Mouse (Mus musculus): Measurements from ENCODE around the gene Vps26b. TPM values are rescaled to one million over a fixed set of nuclear protein-coding genes. Genes with fewer than 3 reads are reported as not detected.

The Vps26b gene
- polyA plus RNA-seq (2015; fragmentation: Nextera tagmentation; extraction: Ambion mirVana) = 37.7 and 39.8 TPM in 2 replicates

GRCm38 (mm10) chr9:27029828-27030762 lies at the start of gene Vps26b, which contains the start of gene Ncapd3:
Gene Vps26b (minus strand): TSS chr9:27030065.
Gene Ncapd3 (plus strand): TSS chr9:27030175.
- H3K36me3 ChIP-seq = peaks cover 8% of the 10 kb centered on the region; the same call in 1 of the 2 replicates
- H3K4me3 ChIP-seq = peak within 1 kb of the TSS; percentile 96
- H3K27me3 ChIP-seq = no peaks in the 10 kb centered on the region
- peak within 1 kb of the TSS; percentile 97 for H3K9ac ChIP-seq
- ATAC-seq (ENCODE audit: low FRiP score, low read depth) = peak; percentile 97
- no peaks in the 10 kb centered on the region for H3K9me3 ChIP-seq
- WGBS = under 1% methylated on average over 60 of the region's 80 CpGs
- peak within 1 kb of the TSS; percentile 96 for H3K4me2 ChIP-seq (replicated peaks)
- H3K4me1 ChIP-seq = peaks cover 45% of the 10 kb centered on the region
- H3K27ac ChIP-seq = peak within 1 kb of the TSS; percentile 87

GRCm38 (mm10) chr9:27075812-27076211 lies 45.9 kb upstream of the Vps26b start:
- no peak for ATAC-seq (ENCODE audit: low FRiP score, low read depth)
- Histone ChIP-seq H3K4me3 (no peak overlapping the region), H3K9me3 (no peaks in the 10 kb centered on the region), H3K27ac (no peak overlapping the region), H3K4me2 (replicated peaks) (no peak overlapping the region), H3K4me1 (no peaks in the 10 kb centered on the region), H3K36me3 (peaks cover 77% of the 10 kb centered on the region), H3K9ac (no peak overlapping the region), H3K27me3 (no peaks in the 10 kb centered on the region)

DNA sequence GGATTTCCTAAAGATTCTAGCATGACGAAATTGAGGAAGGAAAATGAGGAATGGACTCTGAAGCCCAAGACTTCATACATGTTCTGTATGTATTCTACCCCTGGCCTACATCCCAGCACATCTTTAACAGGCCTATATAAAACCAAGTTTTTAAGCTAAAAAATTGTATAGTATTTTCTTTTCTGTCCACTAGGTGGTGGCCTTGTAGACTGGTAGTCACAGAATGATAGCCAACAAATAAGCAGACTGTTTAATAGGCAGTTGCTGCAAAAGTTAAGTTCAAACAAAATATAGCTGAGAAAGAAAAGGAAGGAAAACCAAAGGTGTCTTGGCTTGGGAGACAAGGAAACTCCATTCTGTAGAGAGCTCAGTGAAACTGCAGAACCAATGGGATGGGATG lies 44.8 kb upstream of the Vps26b start:
- Histone ChIP-seq H3K4me3 (no peak overlapping the region), H3K36me3 (peaks cover 78% of the 10 kb centered on the region), H3K4me2 (replicated peaks) (no peak overlapping the region), H3K27ac (no peak overlapping the region), H3K9ac (no peak overlapping the region), H3K4me1 (no peaks in the 10 kb centered on the region), H3K27me3 (no peaks in the 10 kb centered on the region), H3K9me3 (no peaks in the 10 kb centered on the region)
- 82% methylated on average over 1 of the region's 1 CpGs for WGBS
- ATAC-seq (ENCODE audit: low FRiP score, low read depth) = no peak

- no peak overlapping the region for H3K4me2 ChIP-seq (replicated peaks)
- no peak overlapping the region for H3K27ac ChIP-seq
Observed at GRCm38 (mm10) chr9:27070895-27071294, 41.0 kb upstream of the Vps26b start.

GRCm38 (mm10) chr9:27058341-27058740 lies 28.5 kb upstream of the Vps26b start:
- peaks cover 91% of the 10 kb centered on the region for H3K36me3 ChIP-seq
- no peak overlapping the region for H3K27ac ChIP-seq
- no peak overlapping the region for H3K9ac ChIP-seq
- H3K4me1 ChIP-seq = no peaks in the 10 kb centered on the region
- H3K4me3 ChIP-seq = no peak overlapping the region
- ATAC-seq (ENCODE audit: low FRiP score, low read depth) = no peak
- WGBS = 94% methylated on average over 5 of the region's 5 CpGs
- H3K4me2 ChIP-seq (replicated peaks) = no peak overlapping the region
- no peaks in the 10 kb centered on the region for H3K27me3 ChIP-seq
- no peaks in the 10 kb centered on the region for H3K9me3 ChIP-seq

More at GRCm38 (mm10) chr9:27070895-27071294, 41.0 kb upstream of the Vps26b start:
- no peak for ATAC-seq (ENCODE audit: low FRiP score, low read depth)
- Histone ChIP-seq H3K27me3 (no peaks in the 10 kb centered on the region), H3K9me3 (no peaks in the 10 kb centered on the region), H3K36me3 (peaks cover 87% of the 10 kb centered on the region), H3K9ac (no peak overlapping the region), H3K4me3 (no peak overlapping the region), H3K4me1 (no peaks in the 10 kb centered on the region)
- WGBS = 85% methylated on average over 4 of the region's 4 CpGs

DNA sequence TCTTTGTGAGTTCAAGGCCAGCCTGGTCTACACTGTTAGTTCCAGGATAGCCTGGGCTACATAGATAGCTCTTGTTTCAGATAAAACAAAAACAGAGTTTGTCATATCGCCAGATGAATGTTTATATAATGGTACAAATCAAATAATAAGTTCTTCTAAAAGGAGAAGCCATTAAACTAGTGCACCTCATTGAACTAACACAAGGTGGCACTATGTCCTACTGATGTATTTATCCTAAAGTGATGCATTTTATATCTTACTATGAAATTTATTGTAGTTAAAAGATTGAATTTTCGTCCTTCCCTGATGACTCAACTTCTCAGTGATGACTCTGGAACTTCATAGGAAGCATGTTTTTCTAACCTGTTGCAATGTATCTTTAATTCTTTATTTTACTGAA lies 19.6 kb upstream of the Vps26b start:
- Histone ChIP-seq H3K4me3 (no peak overlapping the region), H3K27ac (no peak overlapping the region), H3K36me3 (peaks cover 83% of the 10 kb centered on the region), H3K4me2 (replicated peaks) (no peak overlapping the region), H3K9ac (no peak overlapping the region), H3K27me3 (no peaks in the 10 kb centered on the region), H3K4me1 (no peaks in the 10 kb centered on the region), H3K9me3 (no peaks in the 10 kb centered on the region)
- no peak for ATAC-seq (ENCODE audit: low FRiP score, low read depth)
- WGBS = 91% methylated on average over 2 of the region's 2 CpGs

GRCm38 (mm10) chr9:27043892-27044291 lies 14.0 kb upstream of the Vps26b start:
- no peak overlapping the region for H3K4me3 ChIP-seq
- H3K4me1 ChIP-seq = no peaks in the 10 kb centered on the region
- H3K27ac ChIP-seq = no peak overlapping the region
- H3K4me2 ChIP-seq (replicated peaks) = no peak overlapping the region
- no peak for ATAC-seq (ENCODE audit: low FRiP score, low read depth)
- H3K9ac ChIP-seq = no peak overlapping the region
- 89% methylated on average over 5 of the region's 5 CpGs for WGBS
- H3K27me3 ChIP-seq = no peaks in the 10 kb centered on the region
- peaks cover 94% of the 10 kb centered on the region for H3K36me3 ChIP-seq
- no peaks in the 10 kb centered on the region for H3K9me3 ChIP-seq

- Histone ChIP-seq H3K27me3 (no peaks in the 10 kb centered on the region), H3K9me3 (no peaks in the 10 kb centered on the region), H3K27ac (no peak overlapping the region), H3K4me3 (peak overlapping the region; percentile 96), H3K9ac (peak overlapping the region; percentile 75), H3K4me2 (replicated peaks) (peak overlapping the region; percentile 96), H3K36me3 (peaks cover 8% of the 10 kb centered on the region; the same call in 1 of the 2 replicates), H3K4me1 (peaks cover 45% of the 10 kb centered on the region)
- ATAC-seq (ENCODE audit: low FRiP score, low read depth) = peak; percentile 37
- WGBS = under 1% methylated on average over 17 of the region's 17 CpGs
Observed at GRCm38 (mm10) chr9:27030763-27031100, 867 bp upstream of the Vps26b start.

GRCm38 (mm10) chr9:27029022-27029827 lies 640 bp downstream of the Vps26b start:
- peak overlapping the region; percentile 87 for H3K27ac ChIP-seq
- H3K4me2 ChIP-seq (replicated peaks) = peak overlapping the region; percentile 96
- WGBS = under 1% methylated on average over 52 of the region's 52 CpGs
- H3K27me3 ChIP-seq = no peaks in the 10 kb centered on the region
- H3K4me3 ChIP-seq = peak overlapping the region; percentile 96
- H3K4me1 ChIP-seq = peaks cover 45% of the 10 kb centered on the region
- peaks cover 10% of the 10 kb centered on the region for H3K36me3 ChIP-seq
- ATAC-seq (ENCODE audit: low FRiP score, low read depth) = no peak; the same call in 1 of the 2 replicates
- H3K9me3 ChIP-seq = no peaks in the 10 kb centered on the region
- H3K9ac ChIP-seq = peak overlapping the region; percentile 97

DNA sequence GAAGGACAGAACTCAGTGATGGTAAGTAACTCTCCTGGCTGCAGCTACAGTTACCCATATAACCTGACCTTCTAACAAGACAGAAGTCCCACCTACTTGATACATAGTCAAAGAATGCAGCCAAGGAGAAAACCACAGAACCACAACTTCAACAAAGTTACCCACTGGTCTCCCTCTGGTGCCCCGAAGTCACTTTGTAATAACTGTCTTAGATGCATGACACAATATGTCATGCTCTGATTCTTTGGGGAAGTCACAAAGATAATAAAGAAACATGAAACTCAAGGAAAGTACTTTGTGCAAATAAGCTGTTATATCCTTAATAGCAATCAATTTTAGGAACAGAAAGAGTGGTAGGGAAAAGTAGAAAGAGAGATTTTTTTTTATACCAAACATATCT lies 3.2 kb downstream of the Vps26b start:
- no peak for ATAC-seq (ENCODE audit: low FRiP score, low read depth)
- H3K9me3 ChIP-seq = no peaks in the 10 kb centered on the region
- no peak overlapping the region for H3K27ac ChIP-seq
- H3K4me1 ChIP-seq = peaks cover 37% of the 10 kb centered on the region
- H3K4me2 ChIP-seq (replicated peaks) = peak overlapping the region; percentile 19; the same call in 1 of the 2 replicates
- H3K4me3 ChIP-seq = no peak overlapping the region
- no peaks in the 10 kb centered on the region for H3K27me3 ChIP-seq
- peaks cover 26% of the 10 kb centered on the region for H3K36me3 ChIP-seq
- no peak overlapping the region for H3K9ac ChIP-seq
- WGBS = 92% methylated on average over 1 of the region's 1 CpGs

GRCm38 (mm10) chr9:27023681-27024080 lies 6.2 kb downstream of the Vps26b start:
- Histone ChIP-seq H3K4me2 (replicated peaks) (no peak overlapping the region), H3K4me3 (no peak overlapping the region), H3K4me1 (peaks cover 26% of the 10 kb centered on the region), H3K36me3 (peaks cover 44% of the 10 kb centered on the region), H3K27me3 (no peaks in the 10 kb centered on the region), H3K27ac (no peak overlapping the region), H3K9me3 (no peaks in the 10 kb centered on the region), H3K9ac (no peak overlapping the region; the same call in 1 of the 2 replicates)
- 89% methylated on average over 4 of the region's 4 CpGs for WGBS
- ATAC-seq (ENCODE audit: low FRiP score, low read depth) = no peak

- Histone ChIP-seq H3K9me3 (no peaks in the 10 kb centered on the region), H3K4me2 (replicated peaks) (no peak overlapping the region), H3K27ac (no peak overlapping the region), H3K36me3 (peaks cover 80% of the 10 kb centered on the region), H3K27me3 (no peaks in the 10 kb centered on the region), H3K4me3 (no peak overlapping the region), H3K4me1 (no peaks in the 10 kb centered on the region), H3K9ac (no peak overlapping the region)
- WGBS = 95% methylated on average over 10 of the region's 10 CpGs
- no peak for ATAC-seq (ENCODE audit: low FRiP score, low read depth)
Observed at GRCm38 (mm10) chr9:27018961-27019360, 10.9 kb downstream of the Vps26b start.
